Mouse (Mus musculus): ENCODE results near the gene Grk1.

Gene Grk1

DNA sequence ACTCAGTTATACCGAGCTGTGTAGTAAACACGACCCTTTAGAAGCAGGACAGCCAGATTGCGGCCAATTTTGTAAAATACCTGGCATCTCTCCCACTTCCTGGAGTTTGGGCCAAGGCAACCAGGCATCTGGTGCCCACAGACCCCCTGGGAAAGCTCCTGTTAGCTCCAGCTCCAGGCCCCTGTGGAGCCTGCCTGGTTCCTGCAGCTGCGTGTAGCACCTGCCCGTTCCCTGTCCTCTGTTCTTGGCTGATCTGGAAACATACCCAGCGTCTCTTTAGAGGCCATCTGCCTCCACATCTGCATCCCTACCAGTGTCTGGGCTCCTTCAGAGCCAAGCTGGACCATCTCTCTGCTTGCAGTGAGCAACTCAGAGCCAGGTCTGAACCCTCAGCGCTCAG lies 25.5 kb downstream of the Grk1 start:
- no peak for DNase-seq

DNA sequence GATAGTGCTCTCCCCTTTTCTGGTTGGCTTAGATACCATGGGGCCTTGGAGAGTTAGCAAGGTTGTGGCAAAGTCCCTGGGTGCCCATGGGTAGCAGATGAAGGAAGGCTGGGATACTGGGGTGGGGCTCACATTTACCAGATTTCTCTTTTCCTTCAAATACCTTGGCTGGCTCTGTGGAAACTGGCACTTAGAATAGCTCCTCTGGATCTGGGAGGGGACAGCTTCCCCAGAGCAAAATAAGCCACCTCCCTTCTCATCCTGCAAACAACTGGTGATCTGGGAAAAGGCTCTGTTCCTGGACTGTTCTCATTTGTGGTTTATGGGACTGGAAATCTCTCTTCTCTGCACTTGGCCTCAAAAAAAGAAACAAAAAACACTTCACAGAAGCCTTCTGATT lies 26.0 kb downstream of the Grk1 start:
- DNase-seq, result no peak

GRCm38 (mm10) chr8:13433130-13433529 lies 28.2 kb downstream of the Grk1 start:
- DNase-seq, result no peak

- DNase-seq, result no peak
Observed at GRCm38 (mm10) chr8:13434889-13435288, 30.0 kb downstream of the Grk1 start, which contains the start of gene Tmem255b. Gene Tmem255b (plus strand): TSS chr8:13435189.

DNA sequence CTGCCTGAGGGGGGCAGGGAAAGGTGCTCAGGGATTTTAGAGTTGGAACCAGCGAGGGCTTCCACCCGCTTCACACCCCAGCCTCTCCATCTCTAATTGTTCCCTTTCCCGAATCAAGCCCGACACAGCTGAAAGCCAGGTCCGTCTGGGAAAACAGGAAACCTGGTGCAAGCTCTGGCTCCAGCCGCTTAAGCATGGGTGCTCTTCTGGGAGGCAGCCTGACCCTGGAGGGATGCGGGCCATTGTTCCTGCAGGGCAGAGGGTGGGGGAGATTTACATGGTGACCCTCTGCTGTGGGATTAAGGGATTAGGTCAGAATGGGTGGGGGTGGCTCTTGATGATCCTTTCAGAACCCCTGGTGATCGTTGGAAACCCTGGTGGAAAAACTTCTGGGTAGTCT lies 31.2 kb downstream of the Grk1 start:
- no peak for DNase-seq

GRCm38 (mm10) chr8:13437531-13437930 lies 32.6 kb downstream of the Grk1 start:
- no peak for DNase-seq

GRCm38 (mm10) chr8:13442152-13442551 lies 37.3 kb downstream of the Grk1 start:
- no peak for DNase-seq

- no peak for DNase-seq
Observed at GRCm38 (mm10) chr8:13446456-13446855, 41.6 kb downstream of the Grk1 start.

DNA sequence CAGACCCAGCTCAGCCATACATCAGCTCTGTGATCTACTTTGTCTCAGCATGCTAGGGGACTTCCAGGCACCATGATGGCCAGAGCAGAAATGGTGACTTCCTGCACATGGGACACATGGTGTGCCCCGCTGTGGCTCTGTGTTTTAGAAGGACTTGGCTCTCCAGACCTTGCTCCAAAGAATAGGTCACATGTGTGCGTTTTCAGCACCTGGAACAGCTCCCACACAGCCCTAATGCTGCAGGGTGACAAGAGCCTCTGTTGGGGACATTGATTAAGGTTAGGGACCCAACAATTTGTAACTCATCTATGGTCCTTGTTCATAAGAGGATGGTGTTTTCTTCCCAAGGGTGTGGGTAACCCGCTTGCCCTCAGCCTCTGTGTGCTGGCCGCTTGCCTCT lies 43.3 kb downstream of the Grk1 start:
- no peak for DNase-seq

DNA sequence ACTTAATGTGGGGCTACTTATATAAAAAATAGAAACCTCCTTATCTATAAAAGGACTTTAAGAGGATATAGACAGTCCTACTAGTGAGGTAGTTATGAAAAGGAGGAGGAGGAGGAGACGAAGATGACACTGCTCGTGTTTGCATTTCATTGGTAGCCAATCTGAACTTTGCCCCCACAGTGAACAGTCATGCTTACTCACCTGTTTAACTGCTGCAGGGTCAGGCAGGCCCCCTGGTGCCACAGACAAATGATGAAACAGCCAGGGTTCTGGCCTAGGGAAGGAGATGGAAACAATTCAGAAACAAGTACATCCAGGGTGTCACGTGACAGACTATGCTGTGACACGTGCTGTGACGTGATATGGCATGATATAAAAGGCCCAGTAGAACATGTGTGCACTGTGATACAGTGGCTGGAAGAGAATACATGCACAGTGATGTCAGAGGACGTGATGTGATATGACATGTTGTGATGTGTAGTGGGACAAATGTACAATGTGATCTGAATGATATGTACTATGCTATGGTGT lies 46.9 kb downstream of the Grk1 start:
- no peak for DNase-seq

- no peak for DNase-seq
Observed at GRCm38 (mm10) chr8:13454341-13455113, 49.6 kb downstream of the Grk1 start.

GRCm38 (mm10) chr8:13455295-13455694 lies 50.4 kb downstream of the Grk1 start:
- no peak for DNase-seq

DNA sequence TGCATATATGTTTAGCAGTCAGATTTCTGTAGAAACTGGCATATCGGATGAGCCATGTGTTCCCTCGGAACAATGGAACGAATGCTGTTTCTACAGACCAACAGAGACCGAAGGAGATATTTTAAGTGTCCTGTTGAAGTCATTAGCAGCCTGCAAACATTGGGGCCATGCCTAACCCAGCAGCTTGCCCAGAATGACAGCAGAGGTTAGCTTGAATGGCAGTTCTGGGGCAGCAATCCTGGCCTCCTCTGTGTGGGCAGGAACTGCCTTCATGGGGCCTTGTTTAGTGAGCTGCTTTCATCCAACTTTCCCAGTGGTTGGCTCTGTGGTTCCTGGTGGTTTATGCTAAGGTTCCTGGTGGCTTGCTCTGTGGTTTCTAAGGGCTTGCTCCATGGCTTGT lies 54.5 kb downstream of the Grk1 start:
- no peak for DNase-seq

DNA sequence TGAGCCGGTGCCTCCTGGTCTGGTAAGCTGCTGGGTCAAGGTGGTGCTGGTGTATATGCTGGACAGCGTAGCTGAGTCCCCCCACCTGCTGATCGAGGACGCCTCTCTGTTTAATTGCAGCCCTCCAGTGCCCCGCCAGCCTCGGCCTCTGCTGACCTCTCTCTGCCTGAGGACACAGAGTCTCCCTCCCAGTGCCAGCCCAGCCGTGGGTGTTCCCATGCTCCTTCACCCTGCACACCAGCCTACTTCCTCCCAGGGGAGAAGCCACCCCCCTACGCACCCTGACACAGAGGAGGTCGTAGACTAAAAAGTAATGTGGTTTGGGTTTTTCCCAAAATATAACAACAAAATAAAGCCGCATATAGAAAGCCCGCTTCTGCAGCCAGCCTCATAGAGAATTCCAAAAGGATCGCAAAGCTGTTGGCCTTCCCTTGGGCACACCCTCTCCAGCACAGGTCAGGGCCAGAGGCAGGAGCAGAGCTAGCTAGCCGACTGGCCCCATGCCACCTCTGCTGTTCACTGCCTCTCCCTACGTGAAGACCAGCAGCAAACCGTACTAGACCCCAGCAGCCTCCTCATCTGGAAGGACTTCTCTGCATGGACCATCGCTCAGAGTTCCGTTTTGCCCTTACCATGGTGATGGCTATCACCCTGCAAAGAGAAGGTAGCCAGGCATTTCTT lies 56.3 kb downstream of the Grk1 start:
- no peak for DNase-seq

DNA sequence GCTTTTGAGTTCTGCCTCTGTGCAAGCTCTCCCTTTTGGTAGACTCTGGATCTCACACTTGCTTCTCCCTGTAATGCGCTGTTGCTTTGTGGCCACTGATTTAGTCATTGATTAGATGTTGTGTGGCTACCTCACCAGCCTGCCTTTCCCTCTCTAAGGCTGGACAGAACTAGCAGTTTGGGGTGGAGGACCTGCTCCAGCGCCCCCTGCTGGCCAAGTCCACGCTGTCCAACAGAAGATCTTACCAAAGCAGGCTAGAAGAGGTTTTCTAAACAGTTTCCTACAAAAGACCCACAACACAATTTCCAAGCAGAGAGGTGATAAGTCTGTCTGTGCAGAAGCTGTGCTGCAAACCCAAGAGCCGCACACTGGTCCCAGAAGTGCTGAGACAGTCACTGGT lies 57.0 kb downstream of the Grk1 start:
- peak; percentile 68 for DNase-seq

- DNase-seq, result no peak
Observed at GRCm38 (mm10) chr8:13462392-13462791, 57.5 kb downstream of the Grk1 start.

- DNase-seq, result no peak
Observed at GRCm38 (mm10) chr8:13465324-13465723, 60.4 kb downstream of the Grk1 start.

DNA sequence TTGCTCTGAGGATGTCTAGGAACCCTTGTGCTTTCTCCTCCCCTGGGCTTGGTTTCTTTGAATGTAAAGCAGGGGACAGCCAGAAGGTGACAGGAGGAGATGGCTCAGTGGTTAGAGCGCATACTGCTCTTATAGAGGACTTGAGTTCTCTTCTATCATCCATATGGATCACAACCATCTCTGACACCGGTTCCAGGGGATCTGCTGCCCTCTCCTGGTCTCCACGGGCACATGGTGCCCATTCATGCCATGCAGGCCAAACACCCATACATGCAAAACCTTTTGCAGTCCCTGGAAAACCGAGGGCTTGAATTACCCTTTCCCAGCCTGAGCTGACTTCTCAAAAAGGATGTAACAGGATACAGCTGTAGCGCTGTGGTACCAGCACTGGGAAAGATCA lies 62.1 kb downstream of the Grk1 start:
- DNase-seq, result no peak

DNA sequence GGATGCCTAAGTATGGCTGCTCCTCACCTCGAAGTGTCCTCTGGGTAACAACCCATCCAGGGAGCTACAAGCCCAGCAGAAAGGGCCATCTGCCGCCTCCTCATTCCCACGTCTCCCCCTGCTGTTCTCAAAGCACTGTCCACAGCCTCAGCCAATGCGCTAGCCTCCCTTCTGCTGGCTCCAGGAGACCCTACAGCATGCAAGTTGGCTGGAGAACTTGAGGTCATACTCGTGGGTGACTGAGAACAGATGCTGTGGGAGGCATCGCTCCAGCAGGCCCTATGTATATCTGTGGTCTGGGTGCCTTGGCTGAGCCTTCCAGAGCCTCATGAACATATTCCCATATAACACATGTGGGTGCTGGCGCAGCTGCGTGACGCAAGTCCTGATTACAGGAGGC lies 63.9 kb downstream of the Grk1 start:
- no peak for DNase-seq

- DNase-seq, result no peak
Observed at GRCm38 (mm10) chr8:13471484-13471883, 66.6 kb downstream of the Grk1 start.
